Comparison of ENCODE assay signal across 10 mouse cellular contexts in genomic region chr9:71879972-71880371, GRCm38 (mm10).
DNase-seq lines count a peak whose midpoint lies in the region; ATAC-seq lines count a peak whose summit lies in the region.
"Had no signal": no experiment of that assay in that cellular context is flagged by ENCODE, and none has a peak within 500 bp of the region (broad histone marks: within the 10 kb centered on the region; RNA-seq: fewer than 3 reads in every experiment).

No protein-coding gene starts in this region.

- no peak overlapping the region for H3K9ac ChIP-seq in heart, embryonic 11.5 days (ENCODE audit: low read depth, low read length)
- no peak overlapping the region for H3K9ac ChIP-seq in heart, embryonic 12.5 days
- H3K9ac ChIP-seq in forebrain, embryonic 14.5 days (ENCODE audit: low read length) = no peak overlapping the region
- no peak overlapping the region for H3K9ac ChIP-seq in midbrain, embryonic 14.5 days (replicated peaks; ENCODE audit: low read length)

- no peak overlapping the region for H3K4me3 ChIP-seq in heart, embryonic 11.5 days (ENCODE audit: low read depth, low read length)
- no peak overlapping the region for H3K4me3 ChIP-seq in heart, embryonic 12.5 days
- H3K4me3 ChIP-seq in forebrain, embryonic 14.5 days (ENCODE audit: low read depth, low read length) = no peak overlapping the region
- no peak overlapping the region for H3K4me3 ChIP-seq in midbrain, embryonic 14.5 days (replicated peaks; ENCODE audit: low read depth, low read length)

- H3K9me3 ChIP-seq in heart, embryonic 11.5 days (replicated peaks; ENCODE audit: control insufficient read depth, low read length) = no peaks in the 10 kb centered on the region
- H3K9me3 ChIP-seq in heart, embryonic 12.5 days (replicated peaks) = no peaks in the 10 kb centered on the region
- no peaks in the 10 kb centered on the region for H3K9me3 ChIP-seq in forebrain, embryonic 14.5 days (replicated peaks; ENCODE audit: control insufficient read depth, low read length)
- H3K9me3 ChIP-seq in midbrain, embryonic 14.5 days (ENCODE audit: control insufficient read depth, low read length) = no peaks in the 10 kb centered on the region

- no peak for ATAC-seq in heart, embryonic 11.5 days (replicated peaks; ENCODE audit: insufficient number of reproducible peaks, low FRiP score, low TSS enrichment)
- no peak for ATAC-seq in heart, embryonic 12.5 days (ENCODE audit: insufficient number of reproducible peaks, low FRiP score)
- ATAC-seq in forebrain, embryonic 14.5 days = peak; percentile 61
- ATAC-seq in midbrain, embryonic 14.5 days (ENCODE audit: low FRiP score, low TSS enrichment) = peak; percentile 31; the same call in 1 of the 2 replicates
- ATAC-seq in CD4-positive, CD25-positive, alpha-beta regulatory T cell, adult 4 months = no peak
- no peak for ATAC-seq in activated CD4-positive, CD25-positive, alpha-beta regulatory T cell, adult 4 months

- no peak overlapping the region for H3K4me2 ChIP-seq in heart, embryonic 11.5 days
- no peak overlapping the region for H3K4me2 ChIP-seq in heart, embryonic 12.5 days
- no peak overlapping the region for H3K4me2 ChIP-seq in forebrain, embryonic 14.5 days (ENCODE audit: low read length)
- H3K4me2 ChIP-seq in midbrain, embryonic 14.5 days (ENCODE audit: low read length) = no peak overlapping the region

- DNase-seq in Muller cell, postnatal 12 days (ENCODE audit: inconsistent ontology term) = peak; percentile 51
- DNase-seq in forebrain, embryonic 14.5 days (ENCODE audit: low spot score) = peak; percentile 49
- DNase-seq in midbrain, embryonic 14.5 days = peak; percentile 56
- no peak for DNase-seq in spleen, postnatal 14 days (ENCODE audit: low spot score in 2 of 2)
- DNase-seq: adrenal gland, postnatal 25 days; cerebellum, adult 9-11 months had no signal

- H3K36me3 ChIP-seq in heart, embryonic 11.5 days (ENCODE audit: control insufficient read depth, insufficient read depth, low read length) = peaks cover 5% of the 10 kb centered on the region
- peaks cover 40% of the 10 kb centered on the region for H3K36me3 ChIP-seq in heart, embryonic 12.5 days
- H3K36me3 ChIP-seq in forebrain, embryonic 14.5 days (ENCODE audit: control insufficient read depth, insufficient read depth, low read length) = peaks cover 23% of the 10 kb centered on the region
- H3K36me3 ChIP-seq in midbrain, embryonic 14.5 days (ENCODE audit: control insufficient read depth, insufficient read depth, low read length) = peaks cover 15% of the 10 kb centered on the region

- peak overlapping the region; percentile 50 for H3K27ac ChIP-seq in heart, embryonic 11.5 days (ENCODE audit: low read depth, low read length)
- no peak overlapping the region for H3K27ac ChIP-seq in heart, embryonic 12.5 days (ENCODE audit: poor library complexity, severe bottlenecking)
- peak overlapping the region; percentile 30; the same call in 1 of the 2 replicates for H3K27ac ChIP-seq in forebrain, embryonic 14.5 days (ENCODE audit: low read depth, low read length)
- H3K27ac ChIP-seq in midbrain, embryonic 14.5 days (replicated peaks; ENCODE audit: low read depth, low read length) = peak overlapping the region; percentile 61

- WGBS in heart, embryonic 11.5 days (ENCODE audit: insufficient replicate concordance) = 56% methylated on average over 5 of the region's 5 CpGs
- WGBS in heart, embryonic 12.5 days = 56% methylated on average over 5 of the region's 5 CpGs
- WGBS in forebrain, embryonic 14.5 days = 6% methylated on average over 5 of the region's 5 CpGs
- WGBS in midbrain, embryonic 14.5 days = 5% methylated on average over 5 of the region's 5 CpGs

- H3K4me1 ChIP-seq in heart, embryonic 11.5 days (ENCODE audit: control insufficient read depth, insufficient read depth, low read length) = peaks cover 4% of the 10 kb centered on the region; the same call in 1 of the 2 replicates
- no peaks in the 10 kb centered on the region for H3K4me1 ChIP-seq in heart, embryonic 12.5 days (replicated peaks)
- H3K4me1 ChIP-seq in forebrain, embryonic 14.5 days (ENCODE audit: control insufficient read depth, insufficient read depth, low read length) = peaks cover 30% of the 10 kb centered on the region
- peaks cover 25% of the 10 kb centered on the region for H3K4me1 ChIP-seq in midbrain, embryonic 14.5 days (ENCODE audit: control insufficient read depth, insufficient read depth, low read length)

- H3K27me3 ChIP-seq in heart, embryonic 11.5 days (ENCODE audit: control insufficient read depth, insufficient read depth, low read length) = no peaks in the 10 kb centered on the region
- no peaks in the 10 kb centered on the region for H3K27me3 ChIP-seq in heart, embryonic 12.5 days (replicated peaks)
- no peaks in the 10 kb centered on the region for H3K27me3 ChIP-seq in forebrain, embryonic 14.5 days (replicated peaks; ENCODE audit: control insufficient read depth, insufficient read depth, low read length)
- H3K27me3 ChIP-seq in midbrain, embryonic 14.5 days (ENCODE audit: control insufficient read depth, insufficient read depth, low read length) = no peaks in the 10 kb centered on the region

Comparison
In these comparisons a context has a peak if more than half of its experiments do, and no peak if none do; other contexts are left out.
1. ATAC-seq: peak in forebrain, embryonic 14.5 days (single experiment) and midbrain, embryonic 14.5 days (single experiment); none in heart, embryonic 11.5 days (single experiment), heart, embryonic 12.5 days (single experiment), CD4-positive, CD25-positive, alpha-beta regulatory T cell, adult 4 months (single experiment) and activated CD4-positive, CD25-positive, alpha-beta regulatory T cell, adult 4 months (single experiment).
2. DNase-seq: peak in Muller cell, postnatal 12 days (single experiment), forebrain, embryonic 14.5 days (single experiment) and midbrain, embryonic 14.5 days (single experiment); none in spleen, postnatal 14 days (0 of 2).